Mouse (Mus musculus) limb, embryonic 15.5 days (tissue): Measurements from ENCODE around the gene Olfr555. TPM values are rescaled to one million over a fixed set of nuclear protein-coding genes. Genes with fewer than 3 reads are reported as not detected.
"Not testable (repeated sequence)": the region's sequence is repeated elsewhere in the genome, so short reads cannot be mapped to it uniquely, and the experiment has no call there.

Experiments
- ATAC-seq: fragments of 200-750 bp; cut with Nextera tagmentation; 2 replicates; pipeline ENCODE4 v1.8.0; 2017; ENCODE audit warnings: low read depth, moderate TSS enrichment; ENCODE audit not compliant: insufficient number of reproducible peaks, low FRiP score, low TSS enrichment
- H3K27ac ChIP-seq: fragments of 300-500 bp; sonication (generic); 2 replicates; pipeline ENCODE4 v1.5.1; 2015; ENCODE audit warnings: moderate library complexity, mild to moderate bottlenecking, inconsistent platforms
- H3K27me3 ChIP-seq: fragments of 300-500 bp; sonication (generic); 2 replicates; pipeline ENCODE4 v1.6.1; 2015; ENCODE audit warnings: inconsistent platforms
- H3K36me3 ChIP-seq: fragments of 300-500 bp; sonication (generic); 2 replicates; pipeline ENCODE4 v1.6.1; 2015; ENCODE audit warnings: inconsistent platforms
- H3K4me1 ChIP-seq: fragments of 300-500 bp; sonication (generic); 2 replicates; pipeline ENCODE4 v1.6.1; 2015; ENCODE audit warnings: inconsistent platforms
- H3K4me2 ChIP-seq: fragments of 300-500 bp; sonication (generic); 2 replicates; pipeline ENCODE4 v1.6.1; 2015; ENCODE audit warnings: mild to moderate bottlenecking, inconsistent platforms
- H3K4me3 ChIP-seq: fragments of 300-500 bp; sonication (generic); 2 replicates; pipeline ENCODE4 v1.5.1; 2015; ENCODE audit warnings: mild to moderate bottlenecking, inconsistent platforms
- H3K9ac ChIP-seq: fragments of 300-500 bp; sonication (generic); 2 replicates; pipeline ENCODE4 v1.6.1; 2015; ENCODE audit warnings: inconsistent platforms
- H3K9me3 ChIP-seq: fragments of 300-500 bp; sonication (generic); 2 replicates; pipeline ENCODE4 v1.6.1; 2016; ENCODE audit warnings: inconsistent platforms
- WGBS: fragments of 180-500 bp; shearing (Covaris S2); methylation state at CpG from one replicate; pipeline ENCODE4 v1.1.7; 2015; 5-methylcytosine and 5-hydroxymethylcytosine counted together
- polyA plus RNA-seq: library from polyadenylated mRNA; unstranded; fragments of >200 nt; fragmentation: Nextera tagmentation; extraction: Ambion mirVana; gene quantifications from 2 replicates; pipeline ENCODE4 v1.2.1, GENCODE M21; 2015

Olfr555 gene
- not detected in 2 replicates for polyA plus RNA-seq

- Histone ChIP-seq H3K4me1 (no peaks in the 10 kb centered on the region), H3K9me3 (no peaks in the 10 kb centered on the region), H3K27me3 (no peaks in the 10 kb centered on the region), H3K4me2 (no peak within 1 kb of the TSS), H3K4me3 (no peak within 1 kb of the TSS), H3K9ac (no peak within 1 kb of the TSS), H3K36me3 (no peaks in the 10 kb centered on the region), H3K27ac (no peak within 1 kb of the TSS)
- 69% methylated on average over 1 of the region's 1 CpGs for WGBS
- no peak for ATAC-seq
Measured at GRCm38 (mm10) chr7:102658523-102658922, at the start of gene Olfr555. TSS of gene Olfr555 (plus strand) at chr7:102658823.

- no peak within 1 kb of the TSS for H3K27ac ChIP-seq
- H3K27me3 ChIP-seq, result no peaks in the 10 kb centered on the region
- H3K9me3 ChIP-seq, result no peaks in the 10 kb centered on the region
- no peak within 1 kb of the TSS for H3K4me3 ChIP-seq
- no peak within 1 kb of the TSS for H3K9ac ChIP-seq
- H3K36me3 ChIP-seq, result no peaks in the 10 kb centered on the region
- H3K4me2 ChIP-seq, result no peak within 1 kb of the TSS
- no peak for ATAC-seq
- H3K4me1 ChIP-seq, result no peaks in the 10 kb centered on the region
Measured at GRCm38 (mm10) chr7:102618118-102618517, 40.5 kb upstream of the Olfr555 start, which contains the start of gene Olfr553. TSS of gene Olfr553 (minus strand) at chr7:102618218.

- Histone ChIP-seq H3K27ac (no peak overlapping the region), H3K27me3 (no peaks in the 10 kb centered on the region), H3K4me2 (no peak overlapping the region), H3K9me3 (no peaks in the 10 kb centered on the region), H3K36me3 (no peaks in the 10 kb centered on the region), H3K9ac (no peak overlapping the region), H3K4me1 (no peaks in the 10 kb centered on the region), H3K4me3 (no peak overlapping the region)
- ATAC-seq, result no peak
- WGBS, result 49% methylated on average over 5 of the region's 5 CpGs
Measured at GRCm38 (mm10) chr7:102619608-102620007, 39.0 kb upstream of the Olfr555 start.

GRCm38 (mm10) chr7:102620368-102620767 lies 38.3 kb upstream of the Olfr555 start:
- H3K4me1 ChIP-seq, H3K27me3 ChIP-seq, H3K36me3 ChIP-seq, H3K4me3 ChIP-seq, H3K27ac ChIP-seq, H3K4me2 ChIP-seq, H3K9ac ChIP-seq, ATAC-seq, H3K9me3 ChIP-seq: not testable (repeated sequence)
- 89% methylated on average over 19 of the region's 19 CpGs for WGBS

GRCm38 (mm10) chr7:102636665-102637064 lies 22.0 kb upstream of the Olfr555 start:
- no peak overlapping the region for H3K27ac ChIP-seq
- ATAC-seq, result no peak
- no peaks in the 10 kb centered on the region for H3K27me3 ChIP-seq
- no peaks in the 10 kb centered on the region for H3K36me3 ChIP-seq
- 31% methylated on average over 3 of the region's 3 CpGs for WGBS
- no peaks in the 10 kb centered on the region for H3K9me3 ChIP-seq
- no peak overlapping the region for H3K4me3 ChIP-seq
- H3K4me1 ChIP-seq, result no peaks in the 10 kb centered on the region
- no peak overlapping the region for H3K4me2 ChIP-seq
- H3K9ac ChIP-seq, result no peak overlapping the region

GRCm38 (mm10) chr7:102638132-102638531 lies 20.5 kb upstream of the Olfr555 start, which contains the start of gene Olfr554:
TSS of gene Olfr554 (plus strand) at chr7:102638432.
- no peak within 1 kb of the TSS for H3K4me3 ChIP-seq
- no peaks in the 10 kb centered on the region for H3K4me1 ChIP-seq
- no peaks in the 10 kb centered on the region for H3K27me3 ChIP-seq
- H3K27ac ChIP-seq, result no peak within 1 kb of the TSS
- ATAC-seq, result no peak
- no peak within 1 kb of the TSS for H3K9ac ChIP-seq
- 58% methylated on average over 1 of the region's 1 CpGs for WGBS
- H3K9me3 ChIP-seq, result no peaks in the 10 kb centered on the region
- H3K4me2 ChIP-seq, result no peak within 1 kb of the TSS
- H3K36me3 ChIP-seq, result no peaks in the 10 kb centered on the region

- not testable (repeated sequence) for ATAC-seq, H3K4me3 ChIP-seq, H3K36me3 ChIP-seq, H3K9me3 ChIP-seq, H3K27me3 ChIP-seq, H3K9ac ChIP-seq, H3K4me2 ChIP-seq, H3K27ac ChIP-seq, H3K4me1 ChIP-seq
- WGBS, result 74% methylated on average over 4 of the region's 4 CpGs
Measured at GRCm38 (mm10) chr7:102644945-102645344, 13.7 kb upstream of the Olfr555 start.

GRCm38 (mm10) chr7:102664599-102664998 lies 6.0 kb downstream of the Olfr555 start, which contains the start of gene Olfr556:
TSS of gene Olfr556 (plus strand) at chr7:102664899.
- Histone ChIP-seq H3K36me3 (no peaks in the 10 kb centered on the region), H3K9ac (no peak within 1 kb of the TSS), H3K4me3 (no peak within 1 kb of the TSS), H3K4me1 (no peaks in the 10 kb centered on the region), H3K27ac (no peak within 1 kb of the TSS), H3K4me2 (no peak within 1 kb of the TSS), H3K9me3 (no peaks in the 10 kb centered on the region), H3K27me3 (no peaks in the 10 kb centered on the region)
- WGBS, result 55% methylated on average over 3 of the region's 3 CpGs
- no peak for ATAC-seq

GRCm38 (mm10) chr7:102665378-102665777 lies 6.8 kb downstream of the Olfr555 start:
- Histone ChIP-seq H3K4me3 (no peak overlapping the region), H3K36me3 (no peaks in the 10 kb centered on the region), H3K4me1 (no peaks in the 10 kb centered on the region), H3K4me2 (no peak overlapping the region), H3K27ac (no peak overlapping the region), H3K9me3 (no peaks in the 10 kb centered on the region), H3K9ac (no peak overlapping the region), H3K27me3 (no peaks in the 10 kb centered on the region)
- WGBS, result 29% methylated on average over 2 of the region's 2 CpGs
- ATAC-seq, result no peak

- Histone ChIP-seq H3K36me3 (peaks cover 10% of the 10 kb centered on the region), H3K27ac (no peak overlapping the region)
- WGBS, result 82% methylated on average over 2 of the region's 2 CpGs
Measured at GRCm38 (mm10) chr7:102676225-102676624, 17.6 kb downstream of the Olfr555 start.

GRCm38 (mm10) chr7:102681916-102682315 lies 23.3 kb downstream of the Olfr555 start:
- H3K36me3 ChIP-seq, result peaks cover 26% of the 10 kb centered on the region
- no peak overlapping the region for H3K9ac ChIP-seq
- no peaks in the 10 kb centered on the region for H3K4me1 ChIP-seq
- no peaks in the 10 kb centered on the region for H3K27me3 ChIP-seq
- H3K9me3 ChIP-seq, result no peaks in the 10 kb centered on the region
- WGBS, result 90% methylated on average over 1 of the region's 1 CpGs
- H3K4me3 ChIP-seq, result no peak overlapping the region
- H3K27ac ChIP-seq, result no peak overlapping the region
- H3K4me2 ChIP-seq, result no peak overlapping the region
- no peak for ATAC-seq

More at GRCm38 (mm10) chr7:102676225-102676624, 17.6 kb downstream of the Olfr555 start:
- Histone ChIP-seq H3K4me3 (no peak overlapping the region), H3K9ac (no peak overlapping the region), H3K4me1 (no peaks in the 10 kb centered on the region), H3K27me3 (no peaks in the 10 kb centered on the region), H3K9me3 (no peaks in the 10 kb centered on the region), H3K4me2 (no peak overlapping the region)
- no peak for ATAC-seq

GRCm38 (mm10) chr7:102686944-102687501 lies 28.4 kb downstream of the Olfr555 start, which contains the start of gene Trim68:
TSS of gene Trim68 (minus strand) at chr7:102687327.
- Histone ChIP-seq H3K4me1 (0 out of 2 replicates have a peak, but pooled peaks cover 3% of the 10 kb centered on the region), H3K9me3 (no peaks in the 10 kb centered on the region), H3K27me3 (no peaks in the 10 kb centered on the region), H3K4me2 (peak within 1 kb of the TSS; percentile 71), H3K9ac (peak within 1 kb of the TSS; percentile 73), H3K4me3 (peak within 1 kb of the TSS; percentile 60), H3K27ac (peak within 1 kb of the TSS; percentile 80), H3K36me3 (peaks cover 12% of the 10 kb centered on the region; the same call in 1 of the 2 replicates)
- whole genome bisulfite sequencing, result 0% methylated on average over 40 of the region's 40 CpGs
- peak; percentile 98 for ATAC-seq
